Mouse (Mus musculus): ENCODE results near the gene Gpr137b. TPM values are rescaled to one million over a fixed set of nuclear protein-coding genes. Genes with fewer than 3 reads are reported as not detected.
"Not testable (repeated sequence)": the region's sequence is repeated elsewhere in the genome, so short reads cannot be mapped to it uniquely, and the experiment has no call there.

Gene Gpr137b
- total and polyA plus RNA-seq, 3 experiments: 0.08 to 2.5 TPM; not detected in 1

- Histone ChIP-seq H3K27me3 (ENCODE audit: control insufficient read depth in 1 of 2, insufficient read depth in 2 of 2, low read length in 2 of 2) (no peaks in the 10 kb centered on the region), H3K36me3 (ENCODE audit: control insufficient read depth in 1 of 2, insufficient read depth in 2 of 2, low read length in 2 of 2) (no peaks in the 10 kb centered on the region), H3K4me3 (ENCODE audit: control insufficient read depth in 1 of 2, insufficient read depth in 1 of 2, low read depth in 2 of 2, low read length in 2 of 2) (no peak overlapping the region), H3K79me2 (ENCODE audit: control insufficient read depth, insufficient read depth, low read length, poor library complexity) (no peaks in the 10 kb centered on the region), H3K9me3 (replicated peaks; ENCODE audit: insufficient read depth, low read length) (no peaks in the 10 kb centered on the region), H3K9ac (ENCODE audit: control insufficient read depth, low read depth, low read length, poor library complexity, severe bottlenecking) (no peak overlapping the region), H3K4me1 (ENCODE audit: control insufficient read depth in 1 of 2, insufficient read depth in 2 of 2, low read length in 2 of 2) (no peaks in the 10 kb centered on the region), H3K27ac (ENCODE audit: control insufficient read depth, low read depth, low read length) (no peak overlapping the region)
- TF ChIP-seq MAZ (IDR thresholded peaks at IDR 0.05; ENCODE audit: low read depth, low read length): no peak
- TF ChIP-seq BHLHE40 (IDR thresholded peaks at IDR 0.05; ENCODE audit: borderline replicate concordance, low read depth, low read length): no peak
- no peak for TF ChIP-seq HCFC1 (IDR thresholded peaks at IDR 0.05; ENCODE audit: low read depth, low read length)
- TF ChIP-seq CTCF (IDR thresholded peaks at IDR 0.05 in 2 of 3, conservative IDR thresholded peaks at IDR 0.05 in 1 of 3; ENCODE audit: control insufficient read depth in 1 of 3, insufficient read depth in 1 of 3, low read depth in 2 of 3, low read length in 3 of 3, poor library complexity in 1 of 3, severe bottlenecking in 1 of 3): peak; percentile 10 to 35 (median 25); a peak in 4 of 6 replicates
- no peak for TF ChIP-seq TCF12 (IDR thresholded peaks at IDR 0.05; ENCODE audit: low read depth, low read length)
- no peak for TF ChIP-seq MXI1 (IDR thresholded peaks at IDR 0.05; ENCODE audit: low read depth, low read length)
- DNase-seq (ENCODE audit: low read depth, low spot score): peak; percentile 25
These were observed 44.5 kb downstream of the Gpr137b start for GRCm38 (mm10) chr13:13349288-13349687.

DNA sequence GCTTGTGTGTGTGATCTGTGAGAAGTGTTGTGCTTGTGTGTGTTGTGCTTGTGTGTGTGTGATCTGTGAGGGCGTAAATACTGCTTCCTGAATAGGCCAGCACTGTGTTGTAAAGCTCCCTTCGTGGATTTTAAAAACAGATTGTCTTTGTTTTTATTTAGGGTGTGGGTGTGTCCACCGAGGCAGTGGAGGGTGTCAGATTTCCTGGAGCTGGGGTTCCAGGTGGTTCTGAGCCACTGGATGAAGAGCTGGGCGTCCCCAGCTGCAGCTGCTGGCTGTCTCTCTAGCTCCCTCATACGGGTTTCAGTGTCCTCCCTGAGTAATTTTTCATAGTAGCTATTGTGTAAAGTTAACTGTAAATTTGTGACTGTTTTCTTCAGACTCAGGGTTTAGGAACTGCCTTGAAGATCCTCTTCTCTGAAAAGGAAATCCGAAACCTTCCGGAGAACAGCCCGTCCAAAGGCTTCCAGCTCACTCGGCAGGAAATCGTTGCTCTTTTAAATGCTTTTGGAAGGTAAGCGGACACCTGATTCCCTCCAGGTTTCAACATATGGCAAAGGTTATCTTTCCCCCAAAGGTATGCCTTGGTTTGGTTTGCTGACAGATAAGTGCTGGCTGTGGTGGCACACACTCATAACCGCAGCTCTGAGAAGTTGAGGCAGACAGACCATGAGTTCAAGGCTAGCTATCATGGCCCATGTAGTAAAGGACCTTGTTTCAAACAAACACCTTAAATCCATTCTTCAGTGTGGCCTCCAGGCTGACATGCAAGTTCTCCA lies 46.0 kb downstream of the Gpr137b start:
- H3K27me3 ChIP-seq (ENCODE audit: control insufficient read depth in 1 of 2, insufficient read depth in 2 of 2, low read length in 2 of 2); DNase-seq (ENCODE audit: low read depth, low spot score); H3K79me2 ChIP-seq (ENCODE audit: control insufficient read depth, insufficient read depth, low read length, poor library complexity); H3K9ac ChIP-seq (ENCODE audit: control insufficient read depth, low read depth, low read length, poor library complexity, severe bottlenecking); H3K4me3 ChIP-seq (ENCODE audit: control insufficient read depth in 1 of 2, insufficient read depth in 1 of 2, low read depth in 2 of 2, low read length in 2 of 2); H3K27ac ChIP-seq (ENCODE audit: control insufficient read depth, low read depth, low read length); H3K9me3 ChIP-seq (replicated peaks; ENCODE audit: insufficient read depth, low read length); H3K36me3 ChIP-seq (ENCODE audit: control insufficient read depth in 1 of 2, insufficient read depth in 2 of 2, low read length in 2 of 2); H3K4me1 ChIP-seq (ENCODE audit: control insufficient read depth in 1 of 2, insufficient read depth in 2 of 2, low read length in 2 of 2): not testable (repeated sequence)

GRCm38 (mm10) chr13:13337361-13337760 lies 56.5 kb downstream of the Gpr137b start:
- H3K9ac ChIP-seq (ENCODE audit: control insufficient read depth, low read depth, low read length, poor library complexity, severe bottlenecking); H3K79me2 ChIP-seq (ENCODE audit: control insufficient read depth, insufficient read depth, low read length, poor library complexity); H3K4me3 ChIP-seq (ENCODE audit: control insufficient read depth in 1 of 2, insufficient read depth in 1 of 2, low read depth in 2 of 2, low read length in 2 of 2); H3K27me3 ChIP-seq (ENCODE audit: control insufficient read depth in 1 of 2, insufficient read depth in 2 of 2, low read length in 2 of 2); DNase-seq (ENCODE audit: low read depth, low spot score); H3K4me1 ChIP-seq (ENCODE audit: control insufficient read depth in 1 of 2, insufficient read depth in 2 of 2, low read length in 2 of 2); H3K36me3 ChIP-seq (ENCODE audit: control insufficient read depth in 1 of 2, insufficient read depth in 2 of 2, low read length in 2 of 2); H3K27ac ChIP-seq (ENCODE audit: control insufficient read depth, low read depth, low read length); H3K9me3 ChIP-seq (replicated peaks; ENCODE audit: insufficient read depth, low read length): not testable (repeated sequence)

GRCm38 (mm10) chr13:13328876-13329275 lies 64.9 kb downstream of the Gpr137b start:
- no peak overlapping the region for H3K27ac ChIP-seq (ENCODE audit: control insufficient read depth, low read depth, low read length)
- TF ChIP-seq ETS1 (IDR thresholded peaks at IDR 0.05; ENCODE audit: low read depth, low read length) (no peak), NELFE (IDR thresholded peaks at IDR 0.05; ENCODE audit: low read depth, low read length) (no peak), EP300 (IDR thresholded peaks at IDR 0.05; ENCODE audit: low read depth in 1 of 2, low read length in 2 of 2) (no peak), SMC3 (IDR thresholded peaks at IDR 0.05; ENCODE audit: low read depth, low read length) (peak; percentile 86), TCF12 (IDR thresholded peaks at IDR 0.05; ENCODE audit: low read depth, low read length) (no peak), ZC3H11A (IDR thresholded peaks at IDR 0.05; ENCODE audit: low read depth, low read length) (peak; percentile 59), CTCF (IDR thresholded peaks at IDR 0.05 in 2 of 3, conservative IDR thresholded peaks at IDR 0.05 in 1 of 3; ENCODE audit: control insufficient read depth in 1 of 3, insufficient read depth in 1 of 3, low read depth in 2 of 3, low read length in 3 of 3, poor library complexity in 1 of 3, severe bottlenecking in 1 of 3) (peak; percentile 80 to 84 (median 84)), POLR2AphosphoS2 (IDR thresholded peaks at IDR 0.05; ENCODE audit: low read length) (no peak), RAD21 (IDR thresholded peaks at IDR 0.05; ENCODE audit: low read depth, low read length) (peak; percentile 89)
- no peaks in the 10 kb centered on the region for H3K4me1 ChIP-seq (ENCODE audit: control insufficient read depth in 1 of 2, insufficient read depth in 2 of 2, low read length in 2 of 2)
- H3K27me3 ChIP-seq (ENCODE audit: control insufficient read depth in 1 of 2, insufficient read depth in 2 of 2, low read length in 2 of 2): no peaks in the 10 kb centered on the region
- no peaks in the 10 kb centered on the region for H3K36me3 ChIP-seq (ENCODE audit: control insufficient read depth in 1 of 2, insufficient read depth in 2 of 2, low read length in 2 of 2)
- peak; percentile 69 for DNase-seq (ENCODE audit: low read depth, low spot score)
- no peak overlapping the region for H3K9ac ChIP-seq (ENCODE audit: control insufficient read depth, low read depth, low read length, poor library complexity, severe bottlenecking)
- no peak overlapping the region for H3K4me3 ChIP-seq (ENCODE audit: control insufficient read depth in 1 of 2, insufficient read depth in 1 of 2, low read depth in 2 of 2, low read length in 2 of 2)
- H3K9me3 ChIP-seq (replicated peaks; ENCODE audit: insufficient read depth, low read length): no peaks in the 10 kb centered on the region
- no peaks in the 10 kb centered on the region for H3K79me2 ChIP-seq (ENCODE audit: control insufficient read depth, insufficient read depth, low read length, poor library complexity)
